Mouse (Mus musculus): ENCODE measurements around the gene Xylt1. TPM values are rescaled to one million over a fixed set of nuclear protein-coding genes. Genes with fewer than 3 reads are reported as not detected.

Xylt1 gene
- total RNA-seq, 2 experiments from 2014 or later, result 4.8 to 6.5 TPM

- DNase-seq, result no peak
These were observed 140.6 kb downstream of the Xylt1 start for GRCm38 (mm10) chr7:117521369-117521768.

- DNase-seq, result no peak
These were observed 141.4 kb downstream of the Xylt1 start for GRCm38 (mm10) chr7:117522092-117522635.

GRCm38 (mm10) chr7:117524430-117525214 is 143.8 kb downstream of the Xylt1 start:
- peak; percentile 58 for DNase-seq

GRCm38 (mm10) chr7:117525678-117526077 is 144.9 kb downstream of the Xylt1 start:
- no peak for DNase-seq

GRCm38 (mm10) chr7:117526570-117526969 is 145.8 kb downstream of the Xylt1 start:
- no peak for DNase-seq

GRCm38 (mm10) chr7:117529787-117530655 is 149.2 kb downstream of the Xylt1 start:
- DNase-seq, result no peak

- DNase-seq, result no peak
These were observed 151.9 kb downstream of the Xylt1 start for GRCm38 (mm10) chr7:117532651-117533050.

- no peak for DNase-seq
These were observed 152.4 kb downstream of the Xylt1 start for GRCm38 (mm10) chr7:117533164-117533563.

GRCm38 (mm10) chr7:117539931-117540330 is 159.2 kb downstream of the Xylt1 start:
- no peak for DNase-seq

- DNase-seq, result no peak
These were observed 159.6 kb downstream of the Xylt1 start for GRCm38 (mm10) chr7:117540413-117540812.

GRCm38 (mm10) chr7:117541056-117541455 is 160.3 kb downstream of the Xylt1 start:
- DNase-seq, result no peak

GRCm38 (mm10) chr7:117541681-117542080 is 160.9 kb downstream of the Xylt1 start:
- no peak for DNase-seq

GRCm38 (mm10) chr7:117543041-117543440 is 162.3 kb downstream of the Xylt1 start:
- DNase-seq, result no peak

GRCm38 (mm10) chr7:117544126-117544525 is 163.3 kb downstream of the Xylt1 start:
- no peak for DNase-seq

GRCm38 (mm10) chr7:117548301-117548700 is 167.5 kb downstream of the Xylt1 start:
- no peak for DNase-seq

- DNase-seq, result no peak
These were observed 170.3 kb downstream of the Xylt1 start for GRCm38 (mm10) chr7:117550916-117551549.

- DNase-seq, result peak; percentile 14
These were observed 172.4 kb downstream of the Xylt1 start for GRCm38 (mm10) chr7:117553228-117553627.

- peak; percentile 30 for DNase-seq
These were observed 175.0 kb downstream of the Xylt1 start for GRCm38 (mm10) chr7:117555735-117556134.

GRCm38 (mm10) chr7:117558166-117558565 is 177.4 kb downstream of the Xylt1 start:
- no peak for DNase-seq

GRCm38 (mm10) chr7:117559051-117559450 is 178.3 kb downstream of the Xylt1 start:
- no peak for DNase-seq

- DNase-seq, result no peak
These were observed 183.2 kb downstream of the Xylt1 start for GRCm38 (mm10) chr7:117563939-117564499.

- no peak for DNase-seq
These were observed 183.8 kb downstream of the Xylt1 start for GRCm38 (mm10) chr7:117564627-117565026.

Data from adrenal gland, postnatal 10 days (tissue).